Mouse (Mus musculus): ENCODE results near the gene Ddi1.

DNA sequence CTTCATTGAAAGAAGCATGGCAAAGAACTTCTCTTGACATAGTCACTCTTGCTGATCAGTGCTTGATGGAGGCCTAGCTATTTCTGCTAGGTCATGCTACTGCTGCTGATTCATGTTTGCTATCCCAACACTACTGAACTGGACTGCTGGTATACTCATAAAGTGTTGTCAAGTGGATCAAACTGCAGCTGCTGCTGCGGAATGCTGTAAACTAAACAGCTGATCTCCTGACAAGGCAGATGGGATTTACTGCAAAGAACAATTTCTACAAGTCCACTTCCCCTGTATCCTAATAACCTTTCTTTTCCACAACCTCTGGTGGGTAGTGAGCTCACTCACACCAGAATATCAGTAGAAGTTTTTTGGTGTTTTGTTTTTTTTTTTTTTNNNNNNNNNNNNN, 47.5 kb upstream of the Ddi1 start:
- TF ChIP-seq CTCF (IDR thresholded peaks at IDR 0.05; ENCODE audit: insufficient read depth, low read depth, low read length) = no peak
- TF ChIP-seq POLR2A (IDR thresholded peaks at IDR 0.05; ENCODE audit: insufficient read depth, low read depth, low read length) = no peak

All from olfactory bulb, adult 2 months (tissue).